Mouse (Mus musculus): ENCODE results near the gene Gm14399.
"Not testable (repeated sequence)": the region's sequence is repeated elsewhere in the genome, so short reads cannot be mapped to it uniquely, and the experiment has no call there.

DNA sequence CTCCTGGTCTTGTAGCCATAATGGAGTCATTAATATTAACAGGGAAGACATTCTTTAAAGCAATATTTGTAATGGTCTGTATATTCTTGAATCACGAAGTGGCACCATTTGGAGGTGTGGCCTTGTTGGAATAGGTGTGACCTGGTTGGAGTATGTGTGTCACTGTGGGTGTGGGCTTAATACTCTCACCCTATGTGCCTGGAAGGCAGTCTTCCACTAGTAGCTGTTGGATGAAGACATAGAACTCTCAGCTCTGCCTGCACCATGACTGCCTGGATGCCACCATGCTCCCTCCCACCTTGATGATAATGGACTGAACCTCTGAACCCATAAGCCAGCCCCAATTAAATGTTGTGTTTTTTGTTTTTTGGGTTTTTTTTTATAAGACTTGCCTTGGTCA, 37.2 kb upstream of the Gm14399 start:
- TF ChIP-seq GATA1 (IDR thresholded peaks at IDR 0.05; ENCODE audit: borderline replicate concordance, low read length); FLI1 (IDR thresholded peaks at IDR 0.05; ENCODE audit: low read length): not testable (repeated sequence)

Data from megakaryocyte, embryonic 14.5 days (primary cell).